Mouse (Mus musculus) c-Kit-negative CD71-positive TER-119-positive erythroid progenitor cells, embryonic 14.5 days (primary cell): ENCODE measurements at regions not wholly inside any gene's neighbourhood (a gene's known extent, or its start where the extent isn't known, plus 50 kb on each side); places are given as distances from the start of the nearest gene placed in this dataset.

Source experiments
- DNase-seq: peaks from one replicate; pipeline ENCODE4 v3.0.0-alpha.2; 2013; ENCODE audit warnings: low read depth, low spot score

DNA sequence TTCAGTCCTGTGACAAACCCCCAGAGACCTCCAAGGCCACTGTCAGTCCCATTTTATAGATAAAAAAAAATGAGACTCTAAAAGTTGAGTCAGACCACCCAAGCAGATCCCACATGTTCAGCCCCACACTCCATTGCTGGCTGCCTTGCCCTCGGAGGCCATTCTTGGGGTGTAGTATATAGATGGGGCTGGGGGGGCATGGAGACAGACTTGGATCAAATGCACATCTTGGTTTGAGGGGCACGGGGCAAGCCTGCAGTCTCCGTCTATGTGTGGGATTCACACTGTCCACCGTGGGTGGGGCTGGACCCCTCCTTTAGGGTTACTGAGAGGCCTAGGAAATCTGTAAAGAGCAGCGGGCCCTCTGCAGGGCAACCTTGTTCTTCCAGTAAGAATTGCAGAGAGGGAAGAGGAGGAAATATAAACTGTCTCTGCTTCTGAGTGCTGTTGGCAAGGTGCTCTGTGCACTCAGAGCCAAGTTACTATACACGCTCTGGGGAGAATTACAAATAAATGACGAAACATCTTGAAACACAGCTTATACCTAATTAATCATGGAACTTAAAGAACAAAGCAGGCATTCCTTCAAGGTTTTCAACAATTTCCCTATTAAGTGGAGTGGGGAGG is 184.4 kb upstream of the Habp2 start:
- DNase-seq, result no peak

DNA sequence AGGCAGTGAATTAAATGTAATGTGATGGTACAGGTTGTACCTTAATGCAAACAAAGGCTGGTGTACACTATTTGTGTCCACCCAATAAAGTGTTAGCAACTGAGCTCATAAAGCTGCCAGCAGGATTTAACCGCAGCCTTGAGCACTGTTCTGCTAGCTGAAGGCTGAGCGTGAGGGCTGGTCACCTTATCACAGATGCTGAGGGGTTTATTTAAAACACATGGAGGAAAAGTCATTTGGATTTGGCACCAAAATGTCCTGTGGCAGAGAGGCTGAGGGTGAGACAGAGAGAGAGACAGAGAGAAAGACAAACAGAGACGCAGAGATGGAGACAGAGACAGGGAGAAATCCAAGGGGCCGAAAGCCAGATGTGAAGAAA is 181.9 kb upstream of the Habp2 start:
- DNase-seq, result no peak

DNA sequence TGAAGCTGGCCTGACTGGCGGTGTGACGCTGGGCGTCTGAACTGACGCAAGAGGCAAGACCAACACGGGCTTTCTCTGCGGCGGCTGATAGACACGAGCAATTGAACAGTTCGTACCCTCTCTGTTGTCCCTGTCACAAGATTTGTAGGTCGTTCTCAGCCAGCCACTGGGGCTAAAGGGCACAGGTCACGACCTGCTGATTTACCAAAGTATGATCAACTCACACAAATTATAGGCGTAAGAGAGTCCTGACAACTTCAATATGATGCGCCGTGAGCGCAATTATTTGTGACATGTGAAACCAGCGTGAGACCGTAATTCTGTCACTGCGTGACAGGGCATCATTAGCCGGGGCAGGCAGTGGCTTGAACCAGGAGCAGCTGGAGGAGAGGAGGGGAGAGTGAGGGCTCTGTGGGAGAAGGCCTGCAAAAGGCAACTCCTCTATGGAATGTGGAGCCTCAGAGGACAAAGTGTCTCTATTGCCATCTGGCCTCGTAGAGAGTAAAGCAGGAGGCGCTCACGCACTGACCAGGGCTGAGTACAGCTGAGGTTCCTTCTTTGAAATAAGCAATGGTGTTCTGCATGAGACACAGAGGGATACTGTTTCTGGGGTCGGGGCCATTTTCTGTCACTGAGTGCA is 181.4 kb upstream of the Habp2 start:
- DNase-seq, result no peak

DNA sequence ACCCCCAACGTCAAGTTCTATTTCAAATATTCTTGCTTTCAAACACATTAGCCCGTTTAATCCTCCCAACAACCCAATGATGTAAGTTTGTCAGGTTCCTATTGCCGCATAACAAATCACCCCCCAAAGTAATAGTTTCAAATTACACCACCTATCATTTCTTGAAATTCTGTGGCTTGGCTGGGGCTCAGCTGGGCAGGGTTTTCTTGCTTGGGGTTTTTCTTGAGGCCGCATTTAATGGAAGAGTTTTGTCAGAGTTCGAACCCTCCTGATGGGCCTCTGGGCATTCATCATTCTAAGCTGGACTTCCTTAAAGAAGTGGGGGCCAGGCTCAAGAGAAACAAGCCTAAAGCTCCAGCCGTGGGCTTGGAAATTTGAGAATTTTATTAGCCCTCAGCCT is 178.1 kb upstream of the Habp2 start:
- no peak for DNase-seq

DNA sequence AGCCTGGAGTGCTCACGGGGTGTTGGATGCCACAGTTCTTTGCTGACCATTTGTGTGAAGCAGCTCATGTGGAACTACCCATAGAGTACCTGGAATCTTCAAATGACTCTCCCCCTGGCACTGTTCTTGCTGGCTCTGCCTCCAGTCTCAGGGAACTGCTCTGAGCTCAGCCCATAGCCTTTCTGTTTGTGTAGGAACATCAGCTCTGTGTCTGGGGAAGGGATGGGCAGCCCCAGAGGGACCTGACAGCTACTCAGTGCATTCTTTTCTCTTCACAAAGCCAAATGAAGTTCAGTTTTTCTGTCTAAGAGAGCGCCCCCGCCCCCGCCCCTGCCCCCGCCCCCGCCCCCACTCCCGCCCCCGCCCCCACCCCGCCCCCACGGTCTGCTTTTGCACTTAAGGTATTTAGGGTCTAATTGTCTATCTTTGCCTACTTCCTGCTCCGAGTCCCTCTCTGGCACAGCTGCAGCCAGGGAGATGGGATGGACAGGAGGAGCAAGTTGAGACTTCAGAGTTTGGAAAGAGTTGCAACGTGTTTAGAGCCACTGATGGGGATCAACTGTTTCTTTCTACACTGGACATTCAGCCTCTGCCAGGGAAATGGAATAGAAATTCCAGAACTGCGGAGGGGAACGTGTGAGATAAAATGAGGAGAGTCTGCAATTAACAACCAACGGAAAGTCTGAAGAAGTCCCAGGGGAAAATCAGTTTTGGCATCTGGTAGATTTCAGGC is 171.2 kb upstream of the Habp2 start:
- no peak for DNase-seq

DNA sequence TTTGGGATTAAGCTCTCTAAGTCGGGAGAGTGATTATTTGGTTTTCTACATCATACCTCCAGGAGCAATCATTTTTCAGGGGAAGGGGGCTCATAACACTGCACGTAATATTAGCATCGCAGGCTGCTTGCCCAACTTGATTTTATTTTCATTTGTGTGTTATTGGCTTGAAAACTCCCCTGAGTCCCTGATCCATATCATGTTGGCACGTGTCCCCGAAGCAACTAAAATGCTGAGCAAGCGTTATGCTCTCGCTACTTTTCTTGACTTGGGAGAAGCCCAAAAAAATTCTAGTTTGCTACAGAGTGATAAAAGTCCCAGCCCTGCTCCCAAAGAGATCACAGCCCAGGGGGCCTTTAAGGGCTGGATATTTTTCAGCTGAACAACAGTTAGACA is 170.7 kb upstream of the Habp2 start:
- DNase-seq, result no peak

DNA sequence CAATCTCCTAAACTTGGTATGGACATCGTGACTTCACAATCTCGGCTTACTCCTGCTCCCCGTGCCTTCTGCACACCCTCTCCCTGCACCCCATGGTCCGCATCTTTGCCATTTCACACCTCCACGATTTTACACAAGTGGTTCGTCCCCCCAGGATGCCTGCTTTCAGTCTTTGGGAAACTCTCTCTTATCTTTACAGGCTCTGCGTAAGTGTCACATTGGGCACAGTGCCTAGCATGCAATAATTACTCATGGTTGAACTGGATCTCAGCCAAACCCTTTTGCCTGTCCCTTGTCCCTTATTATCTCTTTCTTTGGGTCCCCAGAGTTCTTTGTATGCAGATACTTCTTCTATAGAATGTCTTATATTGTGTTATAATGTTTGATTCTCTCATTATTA is 166.2 kb upstream of the Habp2 start:
- DNase-seq, result no peak

DNA sequence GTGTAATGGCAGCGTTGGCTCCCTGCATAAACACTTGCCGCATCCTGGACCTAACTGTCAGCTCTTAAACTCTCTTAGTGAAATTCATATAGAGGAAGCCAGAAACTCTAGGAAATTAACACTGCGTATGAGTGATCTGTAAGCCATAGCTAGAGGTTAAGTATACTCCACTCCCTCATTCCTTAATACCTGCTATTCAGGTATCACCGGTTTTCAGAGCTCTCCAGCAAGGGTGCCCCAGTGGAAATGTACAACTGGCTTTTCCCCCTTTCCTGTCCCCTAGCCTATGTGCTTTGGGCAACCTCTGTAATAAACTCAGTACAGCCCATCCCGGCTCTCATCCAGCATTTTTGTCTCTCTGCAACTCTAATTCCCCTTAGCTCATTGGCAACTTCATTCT is 164.8 kb upstream of the Habp2 start:
- DNase-seq, result no peak

DNA sequence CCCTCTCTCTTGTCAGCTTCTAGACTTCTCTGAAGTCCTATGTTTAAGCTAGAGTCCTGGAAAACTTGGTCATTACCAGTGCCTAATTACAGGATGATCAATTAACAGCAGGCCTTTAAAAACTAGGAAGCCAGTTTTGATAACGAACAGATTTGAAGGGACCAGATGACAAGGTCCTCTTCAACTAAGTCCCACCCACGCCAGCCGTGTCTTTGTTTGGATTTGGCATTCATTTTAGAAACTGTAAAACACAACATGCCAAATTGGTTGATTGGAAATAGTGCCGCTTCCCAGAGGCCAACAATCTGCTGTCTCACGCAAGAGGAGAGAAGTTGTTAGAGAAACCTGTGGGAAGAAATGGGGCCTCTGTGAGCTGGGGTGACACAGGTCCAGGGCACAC is 155.4 kb upstream of the Habp2 start:
- DNase-seq, result no peak

DNA sequence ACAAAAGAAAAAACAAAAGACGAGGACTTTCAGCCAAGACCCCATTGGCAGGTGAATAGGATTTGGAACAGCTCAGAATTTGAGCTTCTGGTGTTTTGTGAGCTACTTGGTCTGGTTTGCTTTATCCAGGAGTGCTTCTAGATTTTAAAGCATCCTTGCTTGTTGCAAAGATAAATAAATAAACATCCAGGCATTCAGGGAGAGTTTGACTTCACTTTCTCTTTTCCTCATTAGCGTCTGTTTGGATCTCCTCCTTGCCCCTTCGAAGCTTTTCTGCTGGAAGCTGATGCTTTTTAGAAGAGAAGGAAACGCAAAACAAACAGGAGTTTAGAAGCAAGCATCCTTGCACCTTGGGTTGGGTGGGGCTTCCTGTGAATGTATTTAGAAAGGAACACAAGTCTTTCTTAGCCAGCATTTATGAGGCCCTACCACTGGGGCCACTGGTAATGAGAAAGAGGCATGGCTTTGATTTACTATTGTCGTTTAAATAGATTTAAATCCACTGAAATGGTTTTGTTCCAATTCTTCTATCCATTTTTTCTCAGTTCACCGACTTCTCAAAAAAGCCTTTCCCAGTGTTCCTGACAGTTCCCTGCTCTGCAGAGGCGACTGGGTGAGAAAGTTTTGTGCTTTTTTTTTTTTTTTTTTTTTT is 153.9 kb upstream of the Habp2 start:
- no peak for DNase-seq

DNA sequence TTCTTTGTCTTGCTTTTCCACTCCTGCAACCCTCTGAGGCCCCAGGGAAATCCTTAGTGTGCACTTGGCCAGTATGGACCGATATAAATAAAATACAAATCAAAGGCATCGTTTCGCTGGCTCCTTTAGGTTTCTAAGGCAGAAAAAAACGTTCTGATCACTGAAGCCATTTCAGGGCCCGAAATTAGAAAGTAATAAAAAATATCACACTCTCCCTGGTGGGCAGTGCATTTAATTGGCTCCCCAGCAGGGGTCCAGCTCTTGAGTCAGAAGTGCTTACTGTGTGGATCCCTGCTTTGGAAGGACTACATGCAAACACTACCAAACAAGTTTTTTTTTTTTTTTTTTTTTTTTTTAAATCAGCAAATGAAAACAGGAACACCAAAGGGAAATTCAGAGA is 153.4 kb upstream of the Habp2 start:
- no peak for DNase-seq

DNA sequence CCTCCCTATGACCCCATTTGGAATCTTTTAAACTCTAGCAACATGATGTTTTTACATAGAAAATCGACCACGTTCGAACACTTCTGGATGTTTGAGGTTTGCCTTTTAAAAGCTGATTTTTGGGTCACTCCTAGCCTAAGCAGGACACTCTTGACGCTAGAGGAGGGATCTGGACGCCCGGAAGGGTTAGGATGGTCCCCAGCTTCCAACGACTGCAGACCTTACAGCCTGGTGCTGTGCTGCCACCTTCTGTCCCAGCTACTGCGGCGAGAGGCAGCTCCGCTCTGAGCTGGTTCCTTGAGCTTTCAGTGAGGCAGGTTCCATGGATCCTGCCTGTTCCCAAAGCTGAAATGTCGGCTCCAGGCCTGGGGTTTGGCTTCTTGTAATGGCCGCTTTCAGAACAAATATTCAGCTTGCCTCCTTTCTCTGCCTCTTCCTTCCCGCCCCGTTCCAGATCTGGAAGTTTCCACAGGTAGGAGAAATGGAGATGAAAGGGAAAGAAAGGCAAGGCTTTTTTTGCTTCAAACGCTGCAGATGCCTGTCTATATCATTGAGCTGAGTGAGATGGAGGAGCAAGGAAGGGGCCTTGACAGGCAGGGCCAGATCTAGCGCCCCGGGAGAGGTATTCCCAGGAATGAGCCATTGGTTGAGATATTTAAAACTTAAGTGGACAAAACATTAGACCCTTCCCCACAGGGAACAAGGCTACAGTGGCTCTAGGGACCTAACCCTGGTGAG is 152.7 kb upstream of the Habp2 start:
- no peak for DNase-seq

DNA sequence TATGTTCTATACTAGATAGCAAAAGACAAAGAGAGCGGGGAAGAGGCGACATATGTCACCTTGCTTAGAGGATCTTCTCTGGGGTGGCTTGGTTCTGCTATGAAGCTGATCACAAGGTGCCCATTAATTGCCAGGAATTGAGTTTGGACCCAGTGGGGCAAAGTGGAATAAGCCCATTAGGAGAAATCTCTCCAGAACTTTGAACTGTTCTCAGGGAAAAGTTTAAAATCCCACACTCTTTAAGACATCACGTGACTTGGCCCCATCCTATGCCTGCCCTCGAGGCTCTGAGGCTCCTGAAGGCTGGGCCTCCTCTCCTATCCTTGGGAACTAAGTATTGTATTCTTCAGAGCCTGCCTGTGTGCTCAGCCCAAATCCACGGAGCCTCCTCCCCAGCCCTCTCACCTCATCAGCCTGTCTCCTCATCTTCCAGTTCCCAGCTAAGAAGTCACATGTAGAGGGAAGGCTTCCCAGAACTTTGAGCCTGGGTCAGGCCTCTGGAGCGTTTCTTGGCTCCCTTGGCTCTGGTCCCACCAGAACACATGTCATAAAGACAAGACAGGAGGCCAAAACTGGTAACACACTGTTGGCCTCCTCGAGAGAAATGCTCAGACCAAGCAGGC is 151.5 kb upstream of the Habp2 start:
- DNase-seq, result no peak

DNA sequence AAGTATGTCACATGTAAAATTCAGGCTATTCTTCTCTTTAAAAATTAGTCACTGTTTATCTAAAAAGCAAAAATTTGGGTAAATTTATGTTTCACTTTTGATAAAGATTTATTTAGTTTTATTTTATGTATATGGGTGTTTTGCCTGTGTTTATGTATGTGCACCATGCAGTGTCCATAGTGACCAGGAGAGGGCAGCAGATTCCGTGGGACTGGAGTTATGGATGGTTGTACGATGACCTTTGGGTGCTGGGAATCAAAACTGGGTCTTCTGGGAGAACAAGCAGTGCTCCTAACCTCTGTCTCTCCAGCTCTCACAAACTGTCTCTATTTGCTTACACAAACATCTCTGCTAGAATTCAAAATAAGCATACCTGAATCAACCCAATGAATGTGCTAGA is 146.4 kb upstream of the Habp2 start:
- DNase-seq, result no peak

DNA sequence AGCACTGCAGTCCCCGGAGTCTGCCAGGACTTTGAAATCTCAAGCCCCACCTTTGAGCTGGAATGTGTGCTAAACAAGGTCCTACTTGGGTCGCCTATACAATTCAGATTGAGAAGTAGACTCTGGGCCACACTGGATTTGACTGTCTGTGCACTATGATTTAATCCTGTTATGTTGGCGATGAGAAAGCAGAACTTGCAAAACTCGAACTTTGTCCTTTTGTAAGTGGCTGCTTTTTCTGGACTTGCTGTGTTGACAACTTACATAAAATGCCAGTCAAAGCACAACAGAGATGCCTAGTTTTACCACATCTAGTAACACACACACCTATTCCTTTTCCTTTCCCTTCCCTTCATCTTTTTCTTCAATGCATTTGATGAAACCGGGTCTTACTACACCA is 142.7 kb upstream of the Habp2 start:
- no peak for DNase-seq

DNA sequence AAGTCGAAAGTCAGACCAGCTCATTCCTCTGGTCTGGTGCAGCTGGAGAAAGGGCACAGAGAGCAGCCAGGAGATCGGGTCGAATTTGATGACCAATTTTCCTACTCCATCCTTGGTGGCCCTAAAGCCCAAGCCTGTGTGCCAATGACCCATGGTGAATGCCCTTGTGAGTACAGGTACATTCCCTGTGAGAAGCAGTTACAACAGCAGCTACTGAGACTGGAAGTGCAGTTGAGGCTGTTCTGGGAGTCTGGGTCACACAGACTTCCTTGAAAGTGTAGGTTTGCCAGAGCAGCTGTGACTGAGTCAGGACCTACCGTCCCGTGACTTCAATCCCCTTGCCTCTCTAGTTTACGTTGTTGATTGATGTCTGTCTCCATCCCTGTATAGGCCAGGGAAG is 129.8 kb upstream of the Habp2 start:
- no peak for DNase-seq

DNA sequence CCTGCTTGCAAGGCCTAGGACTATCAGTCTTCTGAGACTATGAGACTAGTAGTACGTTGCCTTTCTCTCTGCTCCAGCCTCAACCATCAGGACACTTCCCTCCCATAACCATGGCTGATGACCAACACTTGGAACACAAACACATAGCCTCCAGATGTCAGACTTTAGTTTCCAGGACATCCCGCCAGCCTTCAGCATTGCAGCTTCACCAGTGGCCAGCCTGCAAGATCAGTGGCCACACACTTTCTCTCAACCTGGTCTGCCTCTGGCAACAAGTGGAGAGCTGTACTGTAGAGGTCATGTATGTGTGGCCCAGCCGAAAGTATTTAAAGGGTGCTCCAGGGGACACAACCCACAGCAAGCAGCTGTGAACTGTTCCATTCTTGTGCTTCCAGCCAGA is 124.8 kb upstream of the Habp2 start:
- no peak for DNase-seq

DNA sequence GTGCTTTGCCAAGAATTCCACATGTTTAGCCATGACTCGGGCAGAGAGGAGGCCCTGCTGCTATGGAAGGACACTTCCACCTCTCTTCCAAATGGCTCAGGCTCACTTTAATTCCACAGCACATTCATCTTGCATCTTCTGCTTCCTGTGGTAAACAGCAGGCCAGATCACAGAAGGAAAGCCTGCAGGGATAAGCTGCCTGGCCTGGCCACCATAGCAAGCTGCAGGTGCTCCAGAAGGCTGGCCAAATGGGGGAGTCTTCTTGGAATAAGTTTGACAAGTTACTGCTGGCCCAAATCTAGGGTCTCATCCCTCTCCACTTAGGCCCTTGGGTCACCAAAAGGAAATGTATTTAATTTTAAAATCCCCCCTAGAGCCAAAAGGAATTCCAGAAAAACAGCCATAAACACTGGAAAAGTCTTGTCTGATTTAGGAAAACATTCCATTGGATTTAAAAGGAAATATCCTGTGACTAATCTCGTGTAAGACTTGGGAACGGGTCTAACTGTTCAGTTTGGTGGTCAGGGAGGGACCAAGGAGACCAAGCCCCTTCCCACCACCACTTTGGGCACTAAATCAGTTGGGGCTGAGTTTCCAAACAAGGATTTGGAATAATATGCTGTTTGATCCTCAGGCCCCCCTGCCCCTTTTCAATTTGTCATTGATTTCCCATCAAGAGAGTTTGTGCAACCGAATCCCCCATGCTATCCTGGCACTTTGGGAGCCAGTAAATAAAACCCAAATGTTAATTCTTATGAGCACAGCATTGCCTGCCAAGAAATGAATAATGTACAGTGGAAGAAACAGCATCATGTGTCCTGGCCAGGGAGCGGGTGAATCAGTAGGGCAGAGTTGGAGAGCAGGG is 117.6 kb upstream of the Habp2 start:
- DNase-seq, result no peak

DNA sequence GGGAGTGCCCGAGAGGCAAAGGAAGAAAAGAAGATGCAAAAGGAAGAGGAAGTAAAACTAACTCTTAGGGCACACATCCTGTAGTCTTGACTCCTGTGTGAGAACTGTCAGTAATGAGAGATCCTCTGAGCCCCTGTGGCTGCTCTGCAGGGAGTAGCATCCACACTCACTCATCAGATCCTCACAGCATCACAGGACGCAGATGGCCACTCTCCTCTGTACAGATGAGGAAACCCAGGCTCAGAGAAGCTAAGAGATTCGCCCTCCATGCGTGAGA is 117.0 kb upstream of the Habp2 start:
- DNase-seq, result no peak

DNA sequence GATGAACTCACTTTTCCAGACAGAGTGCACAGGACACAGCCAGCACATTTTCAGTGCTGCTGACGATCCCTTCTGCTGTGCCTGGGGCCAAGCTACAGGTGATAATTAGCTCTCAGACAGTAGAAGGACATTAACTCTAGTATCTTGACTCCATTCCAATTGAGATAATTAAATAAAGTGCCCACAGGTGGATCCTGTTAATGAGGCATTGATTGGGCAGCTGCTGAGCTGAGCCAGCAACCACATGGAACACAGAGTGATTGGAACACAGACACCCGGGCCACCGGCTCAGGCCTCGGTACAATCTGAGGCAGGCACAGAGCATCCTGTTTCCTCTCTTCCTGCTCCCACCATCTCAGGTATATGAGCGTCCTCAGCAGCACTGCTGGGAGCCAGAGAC is 114.5 kb upstream of the Habp2 start:
- DNase-seq, result no peak

DNA sequence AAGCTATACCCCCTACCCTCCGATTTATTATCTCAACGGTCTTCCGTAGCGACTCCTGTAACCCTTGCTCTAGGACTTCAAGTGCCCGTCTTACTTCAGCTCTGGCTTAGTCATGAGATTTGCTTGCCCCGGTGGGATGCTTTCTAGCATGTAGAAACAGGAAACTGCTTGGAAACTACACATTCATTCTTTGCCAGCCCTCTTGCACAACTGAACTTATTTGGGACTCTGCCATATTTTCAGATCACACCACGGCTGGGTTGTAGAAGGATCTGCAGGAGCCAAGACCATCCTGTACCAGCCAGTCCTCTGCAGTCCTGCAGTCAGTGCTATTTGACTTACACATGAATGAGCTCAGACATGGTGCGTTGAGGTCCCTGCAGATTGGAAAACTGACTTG is 110.9 kb upstream of the Habp2 start:
- DNase-seq, result no peak
